Mouse (Mus musculus) large intestine, adult 2 months (tissue): Measurements from ENCODE around the gene Nxpe3. TPM values are rescaled to one million over a fixed set of nuclear protein-coding genes. Genes with fewer than 3 reads are reported as not detected.
A peak's percentile ranks its signal among the peaks of the same experiment; 100 is the strongest.

Experiments
- DNase-seq: peaks from one replicate; pipeline ENCODE4 v3.0.0-alpha.2; 2012; ENCODE audit warnings: low read depth, low spot score
- WGBS: fragments of 180-500 bp; shearing (Covaris S2); methylation state at CpG from one replicate; pipeline ENCODE4 v1.1.7; 2018; 5-methylcytosine and 5-hydroxymethylcytosine counted together
- polyA plus RNA-seq: library from polyadenylated mRNA; depleted of rRNA; stranded (reverse); fragments of >200 nt; gene quantifications from 2 replicates; pipeline ENCODE4 v1.2.3, GENCODE M21; 2012; rRNA removed

Gene Nxpe3
- 1.2 and 1.7 TPM in 2 replicates for polyA plus RNA-seq

DNA sequence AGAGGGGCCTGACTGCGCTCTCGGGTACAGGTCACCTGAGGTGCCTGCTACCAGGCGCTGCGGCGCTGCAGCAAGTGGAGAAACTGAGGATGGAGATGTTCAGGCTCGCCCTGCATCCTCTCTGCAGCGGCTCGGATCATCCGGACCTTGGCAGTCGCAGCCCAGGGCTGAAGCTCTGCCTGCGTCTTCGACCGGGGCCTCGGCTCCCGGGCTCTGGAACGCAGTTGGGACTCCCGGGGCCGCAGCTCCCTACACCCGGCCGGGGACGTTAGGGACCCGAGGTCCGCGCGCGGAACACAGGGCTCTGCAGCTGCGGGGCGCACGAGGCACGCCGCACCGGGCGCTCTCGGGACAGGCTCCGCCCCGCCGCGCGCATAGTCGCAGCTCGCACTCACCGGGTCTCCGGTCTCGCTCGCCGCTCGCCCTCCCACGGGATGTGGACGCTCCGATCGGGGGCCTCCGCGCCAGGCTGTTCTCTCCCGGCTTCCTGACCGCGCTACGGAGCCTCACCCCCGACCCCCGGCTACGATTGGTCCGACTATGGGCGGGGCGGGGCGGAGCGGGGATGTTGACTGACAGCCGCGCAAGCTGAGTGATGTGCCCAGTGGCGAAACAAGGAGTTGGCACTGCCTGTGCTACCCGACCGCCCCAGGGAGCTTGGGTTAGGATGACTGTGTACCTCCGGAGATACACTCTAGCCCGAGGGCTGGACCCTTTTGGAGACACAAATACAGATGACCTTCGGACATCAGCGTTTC, at the start of gene Nxpe3:
Gene Nxpe3, minus strand, starts transcription at position 393 of the 758 bp plus-strand sequence.
- WGBS: under 1% methylated on average over 74 of the region's 74 CpGs

DNA sequence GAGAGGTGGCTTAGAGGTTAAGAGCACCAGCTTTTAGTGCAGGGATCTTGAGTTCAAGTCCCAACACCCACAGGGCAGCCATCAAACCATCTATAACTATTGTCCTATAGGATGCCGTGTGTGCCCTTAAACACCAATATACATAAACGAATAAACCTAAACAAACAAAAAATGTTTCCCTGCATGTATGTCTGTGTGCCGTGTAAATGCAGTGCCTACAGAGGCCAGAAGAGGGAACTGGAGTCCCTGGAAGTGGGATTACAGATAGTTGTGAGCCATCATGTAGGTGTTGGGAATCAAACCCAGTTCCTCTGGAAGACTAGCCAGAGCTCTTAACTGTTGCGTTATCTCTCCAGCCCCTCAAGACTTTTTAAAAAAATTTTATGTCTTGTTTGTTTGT, 45.7 kb upstream of the Nxpe3 start:
- DNase-seq: no peak
- WGBS: 88% methylated on average over 4 of the region's 4 CpGs

More for the DNA sequence above, at the start of gene Nxpe3:
- peak; percentile 22 for DNase-seq

DNA sequence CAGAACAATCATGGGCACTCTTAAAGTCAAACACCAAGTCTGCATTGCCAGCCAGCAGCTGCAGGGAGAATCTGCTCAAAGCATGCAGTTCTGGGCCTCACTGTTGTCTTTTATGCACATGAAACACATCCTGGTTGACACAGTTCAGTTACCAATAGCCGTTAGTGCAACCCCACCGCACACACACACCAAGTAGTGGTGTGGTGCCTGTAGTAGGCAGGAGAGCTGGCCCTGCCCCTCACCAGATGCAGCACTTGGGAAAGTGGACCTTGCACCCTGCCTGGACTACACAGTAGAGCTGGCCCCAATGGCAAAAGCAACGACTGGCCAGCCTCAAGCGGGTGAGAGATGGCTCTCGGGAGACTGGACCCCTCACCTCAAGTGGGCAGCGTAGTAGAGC, 44.6 kb upstream of the Nxpe3 start:
- WGBS: 64% methylated on average over 6 of the region's 6 CpGs
- DNase-seq: no peak

DNA sequence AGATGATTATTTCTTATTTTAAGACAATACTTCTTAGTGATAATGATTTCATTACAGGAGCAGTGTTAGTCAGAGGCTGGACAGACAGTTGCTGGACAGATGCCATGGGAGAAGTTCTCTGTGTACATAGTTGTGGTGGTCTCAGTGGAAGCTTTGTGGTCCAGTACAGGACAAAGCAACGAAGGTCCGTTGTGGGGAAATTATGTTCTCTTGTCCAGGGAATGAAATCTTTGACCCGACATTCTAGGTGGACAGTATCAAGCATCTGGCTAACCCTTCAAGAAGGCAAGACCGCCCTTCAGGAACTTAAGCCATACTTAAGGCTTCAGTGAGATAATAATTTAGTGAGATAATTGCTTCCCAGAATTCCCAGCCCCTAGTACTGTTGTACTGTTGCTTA, 43.7 kb upstream of the Nxpe3 start:
- no peak for DNase-seq
- 80% methylated on average over 4 of the region's 4 CpGs for WGBS

DNA sequence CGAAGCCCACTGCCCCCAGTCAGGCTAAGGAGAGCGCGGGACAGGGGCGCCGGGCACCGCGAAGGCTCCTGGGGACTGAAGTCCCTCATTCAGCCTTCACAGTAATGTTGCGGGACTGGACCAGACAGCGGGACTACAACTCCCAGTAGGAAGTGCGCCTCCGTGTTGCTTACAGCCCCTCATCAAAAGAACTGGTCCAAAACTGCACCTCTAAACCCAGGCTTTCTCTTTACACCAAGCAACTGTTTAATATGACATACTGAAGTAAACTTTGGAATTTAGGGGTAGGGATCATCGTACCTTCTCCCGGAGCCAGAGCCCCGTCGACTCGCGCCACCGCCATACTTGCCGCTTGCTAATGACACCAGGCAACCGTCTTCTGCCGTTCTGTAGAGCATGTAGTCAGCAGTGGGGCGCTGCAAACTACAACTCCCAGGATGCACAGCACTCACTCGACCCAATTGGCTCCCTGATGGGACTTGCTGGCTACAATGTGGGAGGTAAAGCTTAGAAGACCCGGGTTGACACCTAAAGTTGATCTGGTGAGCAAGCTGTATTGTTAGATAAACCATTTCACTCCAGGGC, 39.5 kb upstream of the Nxpe3 start, which contains the start of gene Cep97:
Gene Cep97, minus strand, starts transcription at position 403 of the 585 bp plus-strand sequence.
- peak; percentile 84 for DNase-seq
- WGBS: under 1% methylated on average over 24 of the region's 24 CpGs

DNA sequence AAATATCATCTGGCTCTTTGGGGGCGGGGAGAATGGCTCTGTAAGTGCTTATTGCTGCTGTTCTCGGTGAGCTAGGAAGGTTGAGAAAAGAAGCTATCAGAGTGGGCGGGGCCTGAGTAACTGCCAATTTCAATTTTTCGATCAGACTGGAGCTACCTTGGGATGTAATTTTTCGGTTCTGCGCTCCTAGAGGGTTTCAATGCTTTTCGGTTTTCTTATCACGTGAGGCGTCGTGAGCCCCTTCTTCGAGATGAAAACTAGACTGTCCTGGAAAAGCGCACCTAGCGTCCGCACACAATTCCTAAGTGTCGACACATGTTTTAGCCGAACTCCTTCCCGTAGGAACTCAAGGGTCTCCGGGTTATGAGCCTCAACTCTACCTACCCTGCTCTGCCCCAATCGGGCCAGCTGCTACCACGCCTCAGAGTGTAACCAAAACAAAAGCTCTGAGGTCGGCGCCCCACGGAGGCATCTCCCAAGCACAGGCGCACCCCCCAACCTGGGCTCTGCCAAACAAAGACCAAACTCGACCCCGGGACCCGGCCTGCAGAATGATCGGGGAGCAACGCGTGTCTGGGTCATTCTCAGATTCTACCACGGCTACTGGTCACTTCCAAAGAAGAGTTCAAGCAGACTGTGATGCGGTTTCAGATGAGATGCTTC, 38.7 kb upstream of the Nxpe3 start:
- under 1% methylated on average over 32 of the region's 32 CpGs for WGBS
- DNase-seq: peak; percentile 14

DNA sequence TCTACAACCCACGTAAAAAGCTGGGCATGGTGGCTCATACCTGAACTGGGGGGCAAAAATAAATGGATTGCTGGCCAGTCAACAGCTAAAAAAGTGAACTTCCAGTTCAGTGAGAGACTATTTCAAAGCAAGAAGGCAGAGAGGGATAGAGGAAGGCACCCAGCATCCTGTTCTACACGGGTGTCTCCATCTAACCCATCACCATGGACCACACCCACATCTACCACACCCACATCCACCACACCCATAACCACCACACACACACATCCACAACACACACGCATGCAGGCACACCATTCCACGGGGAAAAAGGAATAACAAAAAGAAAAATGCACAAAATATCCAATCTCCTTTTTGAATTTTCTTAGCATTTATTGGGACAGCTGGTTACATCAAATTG, 28.9 kb upstream of the Nxpe3 start:
- no peak for DNase-seq
- 78% methylated on average over 4 of the region's 4 CpGs for WGBS

DNA sequence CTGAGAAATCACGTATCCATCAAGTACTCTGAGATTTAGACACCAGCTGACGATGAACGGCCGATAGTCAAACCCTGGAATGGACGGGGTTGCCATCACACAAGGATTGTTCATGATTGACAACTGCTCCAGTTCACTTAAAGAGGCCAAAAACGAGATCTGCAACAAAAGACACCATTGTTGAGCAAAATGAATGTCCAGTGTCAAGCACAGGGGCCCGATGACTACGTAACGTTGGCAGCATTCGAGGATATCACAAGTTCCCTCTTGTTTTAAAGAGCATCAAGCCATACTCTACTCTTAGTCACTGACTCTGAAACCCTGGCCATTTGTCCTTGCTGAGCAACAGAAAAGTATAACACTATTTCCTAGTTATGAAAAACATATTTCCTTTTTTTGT, 27.0 kb upstream of the Nxpe3 start:
- 88% methylated on average over 10 of the region's 10 CpGs for WGBS
- no peak for DNase-seq

DNA sequence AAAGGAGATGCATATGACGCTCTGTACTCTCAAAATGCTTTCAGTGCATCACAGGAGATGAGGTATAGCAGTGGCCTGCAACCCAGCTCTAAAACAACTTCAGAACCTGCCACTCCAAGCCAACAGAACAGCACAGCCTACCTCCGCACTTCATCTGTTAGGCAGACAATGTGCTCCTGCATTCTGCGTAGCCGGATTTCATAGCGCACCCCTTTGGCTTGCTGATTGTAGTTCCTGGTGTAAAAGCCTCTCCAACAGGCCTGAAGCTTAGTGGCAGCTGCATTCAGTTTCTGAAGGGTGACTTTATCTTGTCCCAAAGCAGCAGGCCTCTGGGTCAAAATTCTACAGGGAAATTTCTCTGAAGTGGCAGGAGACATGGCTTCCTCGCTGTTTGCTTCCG, 19.6 kb upstream of the Nxpe3 start:
- 96% methylated on average over 7 of the region's 7 CpGs for WGBS

DNA sequence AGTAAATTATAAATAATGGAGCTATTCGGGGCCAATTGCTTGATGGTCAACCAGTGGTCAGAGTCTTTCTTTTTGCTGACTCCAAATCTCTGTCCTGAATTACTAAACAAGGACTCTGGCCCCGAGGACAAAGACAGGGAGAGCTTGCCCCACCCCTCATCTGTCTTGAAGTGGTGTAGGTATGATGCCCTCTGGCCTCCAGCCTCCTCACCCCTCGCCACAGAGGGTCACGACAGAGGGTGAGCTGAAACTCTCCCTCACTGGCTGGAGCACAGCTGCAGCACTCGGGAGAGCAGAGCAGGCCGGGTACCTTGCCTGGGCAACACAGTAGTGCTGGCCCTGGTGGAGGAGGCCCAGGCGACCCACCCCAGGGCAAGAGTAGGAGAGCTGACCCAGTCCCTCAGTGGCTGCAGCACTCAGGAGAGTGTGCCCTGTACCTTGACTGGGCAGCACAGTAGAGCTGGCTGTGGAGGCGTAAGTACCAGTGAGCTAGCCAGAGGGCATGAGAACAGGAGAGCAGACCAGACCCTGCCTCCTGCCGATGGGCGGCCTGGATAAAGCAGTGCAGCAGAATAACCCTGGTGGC, 15.2 kb upstream of the Nxpe3 start:
- 92% methylated on average over 10 of the region's 10 CpGs for WGBS
- DNase-seq: no peak

More for the DNA sequence above, 19.6 kb upstream of the Nxpe3 start:
- no peak for DNase-seq

DNA sequence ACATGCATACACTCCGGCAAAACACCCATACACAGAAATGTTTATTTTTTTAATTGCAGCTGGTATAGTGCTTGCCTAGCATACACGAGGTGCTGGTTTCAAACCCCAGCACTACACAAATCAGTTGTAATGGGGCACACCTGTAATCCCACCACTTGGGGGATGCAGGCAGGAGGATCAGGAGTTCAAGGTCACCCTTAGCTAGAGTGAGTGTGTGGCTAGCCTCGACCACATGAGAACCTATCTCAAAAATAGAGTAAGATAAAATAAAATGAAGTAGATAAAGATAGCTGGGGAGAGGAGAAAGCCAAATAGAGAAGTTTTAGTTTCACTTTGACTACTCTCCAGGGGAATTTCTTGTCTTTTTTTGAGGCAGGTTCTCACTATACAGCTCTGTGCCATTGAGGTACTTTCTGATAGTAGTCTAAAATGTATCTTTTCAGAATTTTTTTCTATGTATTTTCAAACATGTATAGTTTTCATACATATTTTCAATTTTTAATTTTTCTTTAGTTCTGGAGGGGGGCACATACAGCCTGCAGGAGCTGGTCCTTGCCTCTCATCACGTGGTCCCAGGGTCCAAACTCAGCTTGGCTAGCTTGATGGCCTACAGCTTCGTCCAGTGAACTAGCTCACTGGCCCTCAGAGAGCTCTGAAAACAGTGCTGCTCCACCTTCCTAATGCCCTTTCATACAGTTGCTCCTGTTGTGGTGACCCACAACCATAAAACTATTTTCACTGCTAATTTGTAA, 12.0 kb upstream of the Nxpe3 start:
- no peak for DNase-seq
- WGBS: 84% methylated on average over 5 of the region's 5 CpGs

DNA sequence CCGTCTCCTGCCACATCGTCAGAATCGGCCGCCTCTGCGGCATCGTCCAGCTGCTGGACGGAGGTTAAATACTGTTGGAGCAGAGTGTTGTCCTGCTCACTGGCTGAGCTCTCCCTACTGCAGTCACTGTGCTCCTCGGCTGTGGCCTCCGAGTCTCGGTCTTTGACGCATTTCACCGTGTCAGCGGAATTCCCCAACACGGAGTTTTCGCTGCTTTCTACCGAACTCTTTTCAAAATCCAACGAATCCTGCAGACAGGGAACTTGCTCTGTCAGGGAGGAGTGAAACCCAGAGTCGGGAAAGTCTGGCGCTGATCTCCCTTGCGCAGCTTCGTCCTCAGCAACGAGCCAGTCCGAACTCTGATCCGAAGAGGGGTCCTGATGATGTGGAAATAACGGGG, 10.3 kb upstream of the Nxpe3 start:
- no peak for DNase-seq
- WGBS: 86% methylated on average over 25 of the region's 25 CpGs

DNA sequence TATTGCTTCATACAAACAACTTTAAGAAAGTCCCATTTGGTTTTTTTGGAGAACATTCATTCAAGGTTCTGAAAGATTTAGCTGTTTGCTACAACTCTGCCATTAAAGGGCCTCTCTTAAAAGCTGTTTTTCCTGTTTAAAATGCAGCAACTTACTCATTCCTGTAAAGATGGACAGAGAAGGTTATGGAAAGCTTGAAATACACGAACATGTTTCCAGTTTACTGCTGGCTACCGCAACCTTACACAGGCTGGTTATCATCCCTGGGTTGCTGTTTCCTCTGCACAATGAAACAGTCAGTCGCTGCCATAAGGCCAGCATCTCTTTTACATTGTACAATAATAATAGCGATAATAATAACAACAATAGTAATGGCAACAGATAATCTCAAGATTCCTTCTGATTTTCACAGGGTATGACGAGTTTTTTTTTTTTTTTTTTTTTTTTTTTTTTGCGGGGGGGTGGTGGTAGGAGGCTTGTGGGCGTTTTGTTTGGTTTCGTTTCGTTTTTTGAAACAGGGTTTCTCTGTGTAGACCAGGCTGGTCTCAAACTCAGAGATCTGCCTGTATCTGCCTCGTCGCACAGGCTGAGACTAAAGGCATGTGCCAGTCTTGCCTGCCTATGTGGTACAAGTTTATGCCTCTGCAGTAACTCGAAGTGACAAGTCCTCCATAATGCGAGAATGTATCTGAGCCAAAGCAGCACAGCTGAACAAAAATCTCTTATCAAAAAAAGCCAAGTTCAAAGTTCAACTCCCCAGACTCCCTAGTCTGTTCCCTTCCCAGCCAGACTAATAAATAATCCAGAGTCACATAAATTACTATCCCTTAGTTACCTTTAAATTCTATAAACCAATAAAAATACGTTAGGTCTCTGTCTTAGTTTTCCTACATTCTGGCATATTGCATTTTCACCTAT, 7.0 kb upstream of the Nxpe3 start:
- 67% methylated on average over 14 of the region's 14 CpGs for WGBS
- no peak for DNase-seq

DNA sequence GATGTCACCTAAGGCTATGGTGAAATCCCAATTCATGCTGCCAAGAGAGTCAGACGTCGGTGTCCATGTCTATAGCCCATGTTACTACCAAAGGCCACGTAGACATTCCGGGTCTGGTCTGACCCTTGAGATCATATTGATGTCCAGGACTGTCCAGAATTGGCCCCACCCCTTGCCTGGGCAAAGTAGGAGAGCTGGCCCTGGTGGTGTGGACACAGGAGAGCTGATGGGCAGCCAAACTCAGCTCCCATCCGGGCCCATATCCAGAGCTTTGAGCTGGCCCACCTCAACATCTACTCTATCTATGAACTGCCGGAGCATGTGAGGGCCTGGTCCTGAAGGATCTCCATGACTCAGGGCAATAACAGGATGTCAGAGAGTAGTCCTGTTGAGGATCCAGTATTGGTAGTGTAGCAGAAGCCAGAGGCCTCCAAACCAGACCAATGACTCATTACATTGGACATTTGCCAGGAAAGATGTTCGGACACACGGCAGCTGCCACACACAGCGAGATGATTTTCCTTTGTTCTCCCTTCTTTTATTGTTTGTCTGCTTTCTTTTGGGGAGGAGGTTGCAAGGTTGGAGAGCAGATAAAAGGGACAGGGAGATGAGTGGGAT, 3.4 kb upstream of the Nxpe3 start:
- 58% methylated on average over 9 of the region's 9 CpGs for WGBS
- no peak for DNase-seq

DNA sequence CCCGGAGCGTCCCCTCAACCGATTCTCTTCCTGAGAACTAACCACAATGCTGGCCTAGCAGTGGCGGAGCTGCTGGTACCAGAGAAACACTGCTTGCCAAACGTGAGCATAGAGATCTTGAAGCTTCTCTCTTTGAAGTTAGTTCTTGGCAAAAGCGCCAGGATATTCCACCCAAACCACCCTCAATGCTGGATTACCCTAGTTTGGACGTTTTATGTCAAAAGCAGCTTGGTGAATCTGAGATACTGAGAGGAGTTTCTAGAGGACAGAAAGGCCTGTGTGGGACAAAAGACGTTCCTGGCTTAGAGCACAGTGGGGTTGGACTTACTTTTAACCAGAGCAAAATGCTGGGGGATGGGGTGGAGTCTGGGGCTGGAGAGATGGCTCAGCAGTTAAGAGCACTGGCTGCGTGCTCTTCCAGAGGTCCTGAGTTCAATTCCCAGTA, 588 bp upstream of the Nxpe3 start:
- no peak for DNase-seq
- WGBS: 7% methylated on average over 9 of the region's 9 CpGs

DNA sequence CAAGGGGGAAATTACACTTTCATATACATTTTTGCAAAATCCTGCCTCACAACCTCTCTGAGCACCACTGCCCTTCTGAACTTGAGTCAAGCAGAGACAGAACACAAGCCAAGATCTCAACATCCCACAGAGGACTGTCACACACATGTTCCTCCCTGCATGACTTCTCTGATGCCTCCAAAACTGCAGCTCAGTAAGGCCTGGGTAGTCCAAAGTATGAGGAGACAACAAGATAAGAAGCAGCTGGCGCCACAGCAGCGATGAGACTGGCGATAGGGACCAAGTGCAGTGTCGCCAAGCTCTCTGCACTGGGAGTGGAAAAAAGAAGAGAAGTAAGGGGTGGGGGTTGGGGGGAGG, 571 bp downstream of the Nxpe3 start:
- DNase-seq: no peak
- 5% methylated on average over 4 of the region's 4 CpGs for WGBS

DNA sequence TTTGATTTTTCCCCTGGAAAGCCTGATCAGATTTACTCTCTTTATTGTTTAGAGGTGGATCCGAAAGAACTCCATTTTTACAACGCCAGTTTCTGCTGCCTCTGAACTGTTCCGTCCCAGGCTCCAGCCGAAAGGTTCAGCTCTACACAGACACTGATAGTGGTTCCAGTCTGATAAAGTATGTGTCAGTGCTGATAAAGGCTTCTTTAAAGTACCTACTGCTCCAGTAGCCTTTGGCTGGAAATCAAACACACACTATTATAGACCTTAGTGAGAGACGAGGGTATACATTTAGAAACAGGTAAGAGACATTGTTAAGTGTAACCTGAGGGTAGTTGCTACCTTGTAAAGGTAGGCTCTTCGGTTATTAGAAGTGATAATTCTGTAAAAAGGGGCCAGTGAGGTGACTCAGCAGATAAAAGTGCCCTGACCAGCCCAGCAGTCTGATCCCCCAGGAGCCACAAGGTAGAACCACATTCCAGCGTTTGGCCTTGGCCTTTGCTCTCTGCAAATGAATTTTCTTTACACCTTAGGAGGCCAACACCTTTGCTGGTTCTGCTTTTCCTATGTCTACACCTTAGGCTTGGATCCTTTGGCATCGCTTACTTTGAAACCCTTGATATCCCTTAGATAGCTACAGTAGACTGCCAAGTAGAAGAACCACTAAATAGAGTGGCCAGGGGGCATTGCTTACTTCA, 1.5 kb downstream of the Nxpe3 start:
- 79% methylated on average over 8 of the region's 8 CpGs for WGBS
- no peak for DNase-seq

DNA sequence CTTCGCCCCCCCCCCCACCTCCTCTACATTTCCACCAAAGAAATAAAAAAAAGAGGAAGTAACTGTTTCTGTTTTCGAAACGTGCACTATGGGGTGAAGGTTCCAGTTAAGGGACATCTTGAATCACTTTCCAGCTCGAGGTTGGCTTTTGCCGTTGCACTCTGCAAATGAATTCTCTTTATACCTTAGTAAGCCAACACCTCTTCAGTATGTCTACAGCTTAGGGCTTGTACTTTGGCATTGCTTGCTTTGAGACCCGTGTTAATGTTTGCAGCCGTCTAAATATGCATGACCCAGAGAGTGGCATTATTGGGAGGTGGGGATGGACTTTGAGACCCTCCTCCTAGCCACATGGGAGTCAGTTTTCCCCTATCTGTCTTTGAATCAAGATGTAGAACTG, 2.6 kb downstream of the Nxpe3 start:
- no peak for DNase-seq
- 31% methylated on average over 7 of the region's 7 CpGs for WGBS
